Mouse (Mus musculus) CH12.LX (cell line): ENCODE data around the gene Cpne5.

Experiments used
- ETS1 ChIP-seq: conservative IDR thresholded peaks from 2 replicates; pipeline ENCODE4 v1.6.1; 2012; ENCODE audit warnings: low read depth, mild to moderate bottlenecking, inconsistent platforms, low read length, improper control_type of control experiment, moderate library complexity
- ZC3H11A ChIP-seq: IDR thresholded peaks from 2 replicates; pipeline ENCODE4 v1.6.1; 2012; ENCODE audit warnings: low read depth, mild to moderate bottlenecking, inconsistent platforms, low read length, improper control_type of control experiment

- TF ChIP-seq ZC3H11A (no peak), ETS1 (no peak)
Observed at GRCm38 (mm10) chr17:29253684-29254083, 15.7 kb upstream of the Cpne5 start.
